Mouse (Mus musculus): ENCODE results near the gene Gtf2f1.
A peak's percentile ranks its signal among the peaks of the same experiment; 100 is the strongest.
"Not testable (repeated sequence)": the region's sequence is repeated elsewhere in the genome, so short reads cannot be mapped to it uniquely, and the experiment has no call there.

The Gtf2f1 gene

DNA sequence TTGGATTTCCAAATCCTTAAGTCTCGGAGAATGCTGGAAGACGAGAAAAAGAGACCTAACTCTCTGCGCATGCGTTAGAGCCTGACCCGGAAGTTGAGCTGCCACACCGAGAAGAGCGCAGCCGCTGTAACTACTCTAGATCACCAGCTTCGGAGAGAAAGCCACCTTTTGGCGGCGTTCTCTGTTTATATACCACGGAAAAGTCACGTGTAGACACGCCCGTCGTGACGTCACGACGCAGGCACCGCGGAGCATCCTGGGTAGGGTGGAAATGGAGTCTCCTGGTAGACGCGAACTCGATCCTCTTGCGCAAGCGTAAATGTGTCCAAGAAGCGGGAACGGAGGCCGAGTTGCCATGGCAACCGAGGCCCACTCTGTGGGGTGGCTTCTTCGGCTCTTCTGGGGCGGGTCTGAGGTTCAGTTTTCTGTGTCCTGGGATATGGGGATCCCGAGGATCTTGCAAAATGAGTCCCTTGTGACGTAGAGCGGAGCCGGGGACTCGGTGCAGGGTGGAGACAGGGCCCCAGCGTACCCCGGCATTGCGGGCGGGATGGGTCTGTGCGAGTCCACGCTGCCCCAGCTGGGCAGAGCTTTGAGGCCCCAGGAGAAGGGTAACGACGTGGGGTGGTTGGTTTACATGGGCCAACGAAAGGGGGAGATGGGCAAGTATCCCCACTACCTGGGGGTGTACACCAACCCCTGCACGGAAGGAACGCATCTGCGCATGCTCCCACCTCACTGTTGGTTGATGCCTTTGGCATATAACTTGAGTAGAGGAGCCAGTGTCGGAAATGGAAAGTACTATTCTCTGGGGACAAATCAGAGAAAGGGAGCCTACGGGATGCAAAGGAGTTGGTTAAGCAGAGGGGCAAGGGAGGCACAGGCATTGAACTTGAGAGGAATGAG, at the start of gene Gtf2f1, which contains the start of gene Gm17949:
Gene Gtf2f1 (minus strand): TSS at position 53 of the 906 bp plus-strand sequence.
Gene Gm17949 (plus strand): TSS at position 234 of the 906 bp plus-strand sequence.
- peak; percentile 100 for DNase-seq (ENCODE audit: low read depth, low spot score)

DNA sequence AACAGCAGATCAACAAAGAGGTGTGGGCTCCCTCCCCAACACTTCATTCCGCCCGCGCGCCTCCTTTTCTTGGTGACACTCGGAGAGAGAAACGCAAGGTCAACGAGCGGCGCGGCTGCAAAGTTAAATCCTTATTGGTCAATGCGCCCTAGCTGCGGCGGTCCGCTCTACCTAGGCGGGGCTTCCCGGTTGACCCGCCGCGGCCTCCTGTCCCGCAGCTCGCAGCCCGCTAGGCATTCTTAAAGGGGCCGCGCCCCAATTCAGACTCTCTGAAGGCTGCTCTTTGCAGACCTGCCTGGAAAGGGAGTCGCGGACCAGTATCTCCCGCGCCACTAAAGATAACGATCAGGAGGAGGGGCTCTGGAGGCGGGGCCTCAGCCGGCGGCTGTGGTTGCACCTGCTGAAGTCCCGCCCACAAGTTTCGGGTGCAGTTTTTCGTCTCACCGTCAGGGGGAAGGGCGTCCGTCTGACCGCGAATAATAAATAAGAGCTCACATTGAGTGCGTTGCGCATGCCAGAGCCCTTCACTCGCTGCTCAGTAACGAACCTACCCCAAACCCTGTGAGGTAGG, 49.2 kb upstream of the Gtf2f1 start:
- DNase-seq (ENCODE audit: low read depth, low spot score), result peak; percentile 87

DNA sequence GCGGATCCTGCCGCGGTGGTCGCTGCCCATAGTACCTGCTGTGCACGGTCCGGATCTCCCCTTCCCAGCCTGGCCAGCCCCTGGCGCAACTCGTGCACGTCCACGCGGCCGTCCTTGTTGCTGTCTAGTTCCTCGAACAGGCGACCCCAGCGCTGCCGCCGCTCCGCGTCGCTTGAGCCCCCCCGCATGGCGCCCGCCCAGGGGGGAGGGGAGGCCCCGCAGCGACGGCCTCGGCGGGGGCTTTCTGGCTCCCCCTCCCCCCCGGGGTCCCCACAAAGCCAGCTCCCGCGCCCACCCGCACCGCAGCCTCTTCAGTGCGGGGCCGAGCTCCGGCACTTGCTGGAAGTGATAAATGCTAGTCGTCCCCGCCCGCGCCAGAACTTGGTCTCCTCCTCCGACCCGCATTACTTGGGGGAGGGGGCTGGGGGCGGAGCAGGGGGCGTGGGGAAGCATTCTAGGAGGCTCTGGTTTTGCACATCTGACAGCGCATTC, 48.4 kb upstream of the Gtf2f1 start, which contains the start of gene Slc25a23:
Gene Slc25a23 (minus strand): TSS at position 378 of the 492 bp plus-strand sequence.
- DNase-seq (ENCODE audit: low read depth, low spot score), result peak; percentile 38

DNA sequence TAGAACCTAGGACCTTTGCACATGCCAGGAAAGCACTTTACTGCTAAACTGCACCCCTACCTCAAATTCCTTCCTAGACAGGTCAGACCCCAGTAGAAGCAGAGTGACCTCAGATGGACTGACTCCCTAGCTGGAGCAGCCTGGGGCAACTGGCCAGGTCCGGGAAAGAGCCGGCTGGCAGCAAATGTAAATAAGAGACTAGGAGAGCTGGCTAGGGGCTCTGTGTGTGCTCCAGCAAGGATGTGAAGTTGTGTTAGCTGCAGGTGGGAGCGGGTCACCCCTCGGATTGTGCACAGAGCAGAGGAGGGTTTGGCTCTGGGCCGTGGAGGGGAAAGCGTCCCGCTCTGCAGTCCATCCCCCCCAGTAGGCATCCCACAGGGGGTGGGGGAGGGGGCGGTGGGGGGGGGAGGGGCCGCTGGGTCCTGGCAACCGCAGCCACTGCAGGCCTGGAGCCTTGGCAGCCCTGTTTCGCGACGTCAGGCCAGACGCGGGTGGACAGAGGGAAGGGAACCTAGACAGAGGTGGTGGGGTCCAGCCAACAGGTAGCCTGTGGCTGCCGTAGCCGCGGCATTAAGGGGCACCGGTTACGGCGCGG, 47.9 kb upstream of the Gtf2f1 start, which contains the start of gene Crb3:
Gene Crb3 (plus strand): TSS at position 215 of the 595 bp plus-strand sequence.
- peak; percentile 26 for DNase-seq (ENCODE audit: low read depth, low spot score)

DNA sequence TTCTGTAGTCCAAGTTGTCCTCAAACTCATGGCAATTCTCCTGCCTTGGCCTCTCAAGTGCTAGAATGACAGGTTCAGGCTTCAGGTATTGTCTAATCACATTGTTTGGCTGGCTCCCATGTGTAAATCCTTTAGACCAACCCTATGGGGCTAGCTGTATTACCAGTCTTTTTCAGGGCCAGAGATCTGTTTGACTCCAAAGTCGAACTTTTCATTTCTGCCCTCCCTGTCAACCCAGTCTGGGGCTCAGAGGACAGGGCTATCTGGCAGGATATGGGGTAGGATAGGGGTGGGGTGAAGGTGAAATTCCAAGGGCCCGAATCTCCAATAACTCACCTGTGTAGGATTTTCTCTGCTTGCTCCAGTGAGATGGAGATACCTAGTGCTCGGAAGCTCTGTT, 45.2 kb upstream of the Gtf2f1 start:
- no peak for DNase-seq (ENCODE audit: low read depth, low spot score)

DNA sequence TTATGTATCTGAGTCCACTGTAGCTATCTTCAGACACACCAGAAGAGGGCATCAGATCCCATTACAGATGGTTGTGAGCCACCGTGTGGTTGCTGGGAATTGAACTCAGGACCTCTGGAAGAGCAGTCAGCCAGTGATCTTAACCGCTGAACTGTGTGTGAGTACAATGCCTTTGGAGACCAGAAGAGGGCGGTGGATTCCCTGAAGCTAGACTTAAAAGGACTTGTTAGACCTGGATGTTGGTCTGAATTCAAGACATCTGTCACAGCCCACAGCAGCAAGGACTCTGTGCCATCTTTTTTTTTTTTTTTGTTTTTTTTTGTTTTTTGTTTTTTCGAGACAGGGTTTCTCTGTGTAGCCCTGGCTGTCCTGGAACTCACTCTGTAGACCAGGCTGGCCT, 40.6 kb upstream of the Gtf2f1 start:
- not testable (repeated sequence) for DNase-seq (ENCODE audit: low read depth, low spot score)

DNA sequence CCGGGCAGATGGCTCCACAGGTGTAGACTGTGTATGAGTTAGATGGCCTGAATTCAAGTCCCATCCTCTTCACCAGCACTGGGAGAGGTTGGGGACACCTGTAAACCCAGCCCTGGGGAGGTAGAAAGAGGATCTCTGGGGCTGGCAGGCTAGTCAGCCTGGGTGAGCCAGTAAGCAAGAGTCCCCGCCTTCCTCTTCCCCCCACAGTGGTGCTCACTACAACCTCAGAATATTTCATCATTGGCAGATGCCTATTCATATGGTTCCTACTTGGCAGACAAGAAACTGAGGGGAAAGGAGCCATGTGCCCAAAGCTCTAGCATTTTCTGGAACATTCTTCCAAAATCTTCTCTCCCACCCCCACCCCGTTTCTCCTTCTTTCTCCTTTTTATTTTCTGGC, 37.7 kb upstream of the Gtf2f1 start:
- DNase-seq (ENCODE audit: low read depth, low spot score), result no peak

DNA sequence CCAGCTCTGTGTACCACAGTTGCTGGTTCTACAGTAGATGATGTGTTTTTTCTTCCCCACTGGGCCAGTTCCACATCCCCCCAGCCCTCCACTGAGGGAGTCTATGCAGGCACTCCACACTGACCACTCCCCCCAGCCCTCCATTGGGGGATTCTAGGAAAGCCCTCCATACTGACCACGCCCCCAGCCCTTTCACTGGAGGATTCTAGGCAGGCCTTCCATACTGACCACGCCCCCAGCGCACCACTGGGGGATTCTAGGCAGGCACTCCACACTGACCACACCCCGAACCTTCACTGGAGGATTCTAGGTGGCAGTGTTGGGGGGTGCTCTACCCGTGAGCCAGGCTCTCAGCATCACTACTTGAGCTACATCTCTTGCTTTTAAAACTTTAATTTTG, 36.3 kb upstream of the Gtf2f1 start:
- DNase-seq (ENCODE audit: low read depth, low spot score), result no peak

DNA sequence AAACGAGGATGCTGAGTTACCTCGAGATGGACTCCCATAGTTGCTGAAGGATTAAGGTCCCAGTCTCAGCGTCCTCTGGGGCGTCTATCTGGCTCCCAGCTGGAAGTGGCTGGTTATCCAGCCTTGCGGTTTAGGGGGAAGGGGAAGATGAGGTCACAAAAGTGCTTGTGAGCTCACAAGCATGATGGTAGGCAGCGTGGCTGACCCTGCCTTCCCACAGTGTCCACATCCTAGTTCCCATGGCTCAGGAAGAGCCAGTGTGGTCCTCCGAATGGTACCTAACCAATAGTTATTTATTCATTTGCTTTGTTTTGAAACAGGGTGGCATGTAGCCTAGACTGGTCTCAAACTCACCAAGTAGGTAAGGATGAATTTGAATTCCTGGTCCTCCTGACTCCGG, 30.5 kb upstream of the Gtf2f1 start, which contains the start of gene Slc25a41:
Gene Slc25a41 (minus strand): TSS at position 101 of the 400 bp plus-strand sequence.
- DNase-seq (ENCODE audit: low read depth, low spot score), result no peak

DNA sequence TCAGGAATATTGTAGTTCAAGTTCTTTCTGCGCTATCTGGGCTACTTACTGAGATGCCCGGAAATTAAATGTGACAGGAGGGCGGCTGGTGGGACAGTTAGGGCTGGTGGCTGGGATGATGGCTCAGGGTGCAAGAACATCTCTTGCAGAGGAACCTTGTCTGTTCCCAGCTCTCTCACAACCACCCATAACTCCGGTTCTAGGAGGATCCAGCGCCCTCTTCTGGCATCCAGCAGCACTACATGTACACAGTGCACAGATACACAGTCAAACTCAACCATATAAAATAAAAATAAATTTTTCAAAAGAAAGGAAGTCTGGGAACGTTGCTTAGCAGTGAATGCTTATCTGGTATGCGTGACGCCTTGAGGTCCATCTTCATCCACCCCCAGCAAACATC, 27.9 kb upstream of the Gtf2f1 start:
- no peak for DNase-seq (ENCODE audit: low read depth, low spot score)

DNA sequence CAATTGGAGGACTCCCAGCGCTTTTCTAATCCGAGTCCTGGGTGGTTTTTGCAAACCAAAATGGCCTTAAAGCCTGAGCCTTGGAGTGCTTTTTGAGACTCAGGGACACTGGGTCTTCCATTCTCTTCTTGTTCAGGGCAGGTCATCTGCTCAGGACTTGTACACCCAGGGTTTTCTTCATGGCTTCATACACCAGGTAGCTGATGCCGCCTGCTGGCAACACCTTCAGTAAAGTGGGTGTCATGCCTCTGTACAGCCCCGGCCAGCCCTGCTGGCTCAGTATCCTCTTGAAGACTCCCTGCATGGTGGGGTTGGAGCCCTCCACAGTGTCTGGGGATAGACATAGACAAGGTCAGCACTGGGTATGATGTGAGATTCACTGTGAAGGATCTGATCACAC, 21.8 kb upstream of the Gtf2f1 start:
- DNase-seq (ENCODE audit: low read depth, low spot score), result no peak

DNA sequence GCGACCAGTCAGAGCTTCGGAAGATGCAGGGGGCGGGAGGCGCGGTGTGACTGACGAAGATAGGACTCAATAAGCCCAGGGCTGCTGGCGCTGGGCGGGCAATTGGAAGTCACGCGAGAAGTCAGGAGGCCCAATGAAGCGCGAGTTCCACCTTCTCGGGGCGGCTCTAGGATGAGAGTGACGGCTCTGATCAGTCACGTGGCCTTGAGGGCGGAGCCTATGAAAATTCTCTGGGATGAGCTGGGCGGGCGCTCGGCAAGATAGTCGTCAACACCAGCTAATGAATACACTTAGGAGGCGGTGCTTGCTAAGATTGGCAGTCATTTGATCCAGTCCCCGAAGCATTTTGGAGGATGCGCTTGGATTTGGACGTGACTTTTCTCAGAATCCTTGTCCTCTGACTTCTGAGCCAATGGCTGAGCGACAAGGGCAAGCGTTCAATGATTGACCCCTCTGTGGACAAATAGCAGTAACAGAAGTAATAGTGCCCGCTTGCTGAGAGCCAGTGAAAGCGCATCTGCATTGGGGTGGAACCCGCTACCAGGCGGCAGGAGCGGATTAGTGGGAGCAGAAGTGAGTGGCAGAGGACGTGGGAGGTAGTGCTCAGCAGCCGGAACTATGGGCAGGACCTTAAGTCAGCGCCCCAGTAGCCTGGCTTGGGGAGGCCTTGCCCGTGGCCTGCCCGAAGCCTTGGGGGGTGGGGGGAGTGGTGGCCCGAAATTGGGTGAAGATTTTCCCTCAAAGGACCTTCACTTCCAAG, 20.8 kb upstream of the Gtf2f1 start:
- DNase-seq (ENCODE audit: low read depth, low spot score), result peak; percentile 100

DNA sequence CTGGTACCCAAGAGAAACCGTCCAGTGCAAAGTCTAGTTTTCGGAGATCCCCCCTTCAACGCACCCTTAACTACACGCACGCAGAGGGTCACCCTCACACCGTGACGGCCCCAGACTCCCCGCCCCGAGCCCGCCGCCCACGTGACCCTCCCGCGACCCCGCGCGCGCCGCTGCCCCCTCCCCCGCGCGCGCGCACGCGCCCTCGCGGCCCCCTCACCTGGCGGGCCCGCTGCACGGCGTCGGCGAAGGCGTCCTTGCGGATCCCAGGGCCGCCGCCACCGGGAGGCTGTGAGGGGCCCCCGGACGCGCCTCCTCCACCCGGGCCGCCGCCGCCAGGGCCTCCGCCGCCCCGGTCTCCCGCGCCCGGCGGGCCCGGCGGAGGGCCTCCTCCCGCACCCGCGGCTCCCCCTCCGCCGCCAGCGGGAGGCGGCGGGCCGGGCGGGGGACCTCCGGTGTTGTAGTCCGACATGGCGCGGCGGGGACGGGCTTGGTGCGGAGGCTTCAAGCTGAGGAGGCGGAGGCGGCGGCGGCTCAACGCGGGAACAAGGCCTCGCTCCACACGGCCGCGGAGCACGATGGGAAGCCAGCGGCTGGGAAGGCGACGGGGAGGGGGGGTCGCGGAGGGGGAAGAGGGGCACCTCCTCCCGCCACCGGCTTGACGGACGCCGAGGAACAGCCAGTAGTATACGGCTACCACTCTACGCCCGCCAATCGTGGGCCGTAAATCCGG, 20.0 kb upstream of the Gtf2f1 start, which contains the start of gene Khsrp:
Gene Khsrp (minus strand): TSS at position 592 of the 730 bp plus-strand sequence.
- DNase-seq (ENCODE audit: low read depth, low spot score), result no peak

DNA sequence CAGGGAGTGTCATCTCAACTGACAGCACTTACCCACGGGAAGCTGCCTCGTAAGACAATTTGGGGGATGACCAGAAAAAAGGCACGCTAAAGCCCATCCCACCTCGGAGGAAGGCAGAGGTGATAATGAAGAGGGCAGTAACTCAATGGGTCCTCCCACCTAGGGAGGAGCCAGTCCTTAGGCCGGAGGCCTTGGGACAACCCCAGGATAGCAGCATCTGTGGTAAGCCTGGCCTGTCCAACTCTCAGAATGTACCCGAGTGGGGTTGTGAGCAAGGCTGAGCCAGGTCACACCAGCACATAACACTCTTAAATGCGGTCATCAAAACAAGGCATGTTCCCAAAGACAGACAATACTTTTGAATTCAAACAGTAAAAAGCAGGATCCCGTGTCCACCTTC, 18.6 kb upstream of the Gtf2f1 start:
- DNase-seq (ENCODE audit: low read depth, low spot score), result no peak

DNA sequence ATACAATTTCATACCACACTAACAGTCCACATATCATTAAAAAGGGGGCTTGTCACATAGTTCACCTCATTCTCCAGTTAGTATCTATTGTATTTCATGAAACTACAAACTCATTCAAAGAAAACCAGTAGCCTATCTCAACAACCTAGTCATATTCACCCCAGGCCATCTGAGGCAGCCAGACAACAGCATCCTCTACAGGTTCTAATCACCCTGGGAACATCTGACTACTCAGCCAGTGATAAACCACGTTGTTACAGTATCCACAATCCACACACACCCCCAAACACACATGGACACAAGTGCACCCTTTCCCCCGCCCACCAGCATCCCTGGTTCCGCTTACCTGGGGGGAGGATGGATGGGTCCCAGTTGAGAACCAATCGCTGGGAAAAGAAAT, 16.4 kb upstream of the Gtf2f1 start:
- no peak for DNase-seq (ENCODE audit: low read depth, low spot score)

DNA sequence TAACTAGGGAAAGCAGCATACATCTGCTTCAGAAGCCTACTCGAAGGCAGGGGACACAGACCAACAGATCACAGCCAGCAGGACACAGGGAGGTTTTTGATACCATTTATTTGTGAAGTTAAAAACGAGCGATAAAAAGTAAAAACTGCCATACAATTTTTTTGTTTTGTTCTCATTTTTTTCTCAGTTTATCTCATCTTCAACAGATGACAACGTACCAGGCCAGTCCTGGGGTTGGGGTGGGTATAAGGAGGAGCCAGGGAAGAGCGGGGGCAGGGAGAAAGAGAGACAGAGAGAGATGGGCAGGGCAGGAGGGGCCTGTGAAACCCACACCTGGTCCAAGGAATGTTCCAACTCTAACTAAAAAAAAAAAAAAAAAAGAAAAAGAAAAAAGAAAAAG, 9.9 kb upstream of the Gtf2f1 start:
- DNase-seq (ENCODE audit: low read depth, low spot score), result no peak

DNA sequence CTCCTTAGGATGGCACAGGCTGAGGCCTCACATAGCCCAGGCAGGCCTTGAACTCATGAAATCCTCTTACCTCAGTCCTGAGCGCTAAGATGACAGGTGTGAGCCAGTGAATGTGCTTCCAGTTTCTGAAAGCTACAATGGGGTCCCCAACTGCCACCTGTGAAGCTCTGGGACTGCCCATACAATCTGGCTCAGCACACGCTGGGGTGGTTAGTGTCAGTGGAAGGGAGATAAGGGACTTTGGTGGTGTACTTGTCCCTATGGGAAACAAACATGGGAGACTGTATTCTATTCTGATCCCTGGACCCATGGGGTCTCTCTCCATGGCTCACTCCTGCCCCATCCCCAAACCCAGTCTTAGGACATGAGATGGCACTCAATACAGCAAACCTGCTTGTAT, 8.6 kb upstream of the Gtf2f1 start:
- no peak for DNase-seq (ENCODE audit: low read depth, low spot score)

DNA sequence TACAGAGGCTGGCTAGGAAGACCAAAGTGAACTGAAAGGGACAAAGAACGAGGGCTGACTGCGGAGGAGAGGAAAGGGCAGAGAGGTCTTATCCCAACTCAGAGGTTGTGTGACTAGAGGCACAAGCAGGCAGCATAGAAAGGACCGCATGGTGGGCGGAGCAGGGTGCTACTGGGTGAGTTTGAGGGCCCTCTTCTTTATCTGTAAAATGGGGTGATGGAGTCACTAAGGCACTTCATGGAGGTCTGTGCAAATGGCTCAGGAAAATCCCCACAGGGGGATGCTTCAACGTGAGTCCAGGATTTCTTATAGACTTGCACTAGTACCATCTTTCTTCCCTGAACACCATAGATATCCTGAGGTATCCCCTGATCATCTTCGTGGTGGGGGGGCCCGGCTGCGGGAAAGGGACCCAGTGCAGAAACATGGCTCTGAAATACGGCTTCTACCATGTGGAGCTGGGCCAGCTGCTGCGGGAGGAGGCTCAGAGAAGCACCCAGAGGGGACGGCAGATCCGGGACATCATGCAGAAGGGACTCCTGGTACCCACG, 1.2 kb upstream of the Gtf2f1 start:
- no peak for DNase-seq (ENCODE audit: low read depth, low spot score)

DNA sequence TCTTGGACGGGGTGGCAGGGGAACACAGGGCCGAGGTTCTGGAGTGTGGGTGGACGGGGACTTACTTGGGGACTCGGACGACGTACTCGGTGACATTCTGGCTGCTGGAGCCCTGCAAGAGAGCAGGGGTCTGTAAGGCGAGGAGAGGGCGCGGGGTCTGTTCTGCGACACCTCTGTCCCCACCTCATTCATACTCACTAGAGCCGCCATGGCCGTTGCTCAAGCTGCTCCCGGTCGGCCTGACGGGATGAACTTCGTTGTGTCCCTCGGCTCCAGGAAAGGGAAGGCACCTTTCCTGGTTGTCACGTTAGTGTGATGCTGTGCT, 215 bp downstream of the Gtf2f1 start:
- DNase-seq (ENCODE audit: low read depth, low spot score), result no peak

DNA sequence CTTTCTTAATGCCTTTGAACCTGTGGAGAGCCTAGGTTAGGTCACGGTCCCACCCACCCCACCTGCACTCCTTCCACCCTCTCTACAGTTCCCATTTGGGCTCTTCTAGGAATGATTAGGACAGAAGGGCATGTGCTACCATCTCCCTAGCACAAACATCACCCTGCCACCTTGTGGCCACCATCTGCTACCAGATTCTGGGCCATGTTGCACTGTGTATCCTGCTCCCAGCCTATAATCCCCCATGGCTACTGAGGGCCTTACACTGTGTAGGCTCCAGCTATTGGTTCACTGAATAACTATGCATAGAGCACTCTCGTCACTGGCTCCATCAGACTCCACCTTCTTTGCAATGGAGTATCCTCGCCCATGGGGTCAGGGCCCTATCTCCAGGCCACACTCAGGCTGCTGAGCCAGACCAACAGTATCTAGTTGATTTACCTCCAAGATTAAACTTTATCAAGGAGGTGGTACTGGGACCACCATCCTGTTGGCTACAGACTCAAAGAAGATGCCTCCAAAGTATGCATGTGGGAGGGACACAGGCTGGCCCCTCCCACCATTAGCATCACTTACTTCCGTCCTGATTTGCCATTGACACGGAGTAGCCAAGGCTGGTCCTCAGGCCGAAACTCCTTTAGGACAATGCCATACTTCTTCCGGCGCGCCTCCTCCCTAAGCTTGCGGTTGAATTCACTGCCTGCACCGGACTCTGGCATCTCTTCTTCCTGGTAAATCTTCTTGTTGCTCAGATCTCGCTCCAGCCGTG, 3.8 kb downstream of the Gtf2f1 start:
- no peak for DNase-seq (ENCODE audit: low read depth, low spot score)

All from skeletal muscle tissue, adult 2 months (tissue).